Mouse (Mus musculus): ENCODE results near the gene Agmo. TPM values are rescaled to one million over a fixed set of nuclear protein-coding genes. Genes with fewer than 3 reads are reported as not detected.
A peak's percentile ranks its signal among the peaks of the same experiment; 100 is the strongest.

Agmo gene
- polyA plus RNA-seq, 1 experiment from 2014 or later: 0.42 TPM

- no peaks in the 10 kb centered on the region for H3K36me3 ChIP-seq
- no peak overlapping the region for H3K27ac ChIP-seq
- H3K4me1 ChIP-seq (replicated peaks): no peaks in the 10 kb centered on the region
- H3K27me3 ChIP-seq (ENCODE audit: insufficient read depth, poor library complexity, severe bottlenecking): no peaks in the 10 kb centered on the region
- WGBS: 73% methylated on average over 1 of the region's 1 CpGs
- H3K4me3 ChIP-seq: no peak overlapping the region
- H3K9me3 ChIP-seq: no peaks in the 10 kb centered on the region
- no peak for DNase-seq (ENCODE audit: low spot score)
Measured at GRCm38 (mm10) chr12:37306956-37307466, 65.6 kb downstream of the Agmo start.

GRCm38 (mm10) chr12:37310786-37311185, 69.3 kb downstream of the Agmo start:
- no peaks in the 10 kb centered on the region for H3K4me1 ChIP-seq (replicated peaks)
- H3K27ac ChIP-seq: no peak overlapping the region
- H3K9me3 ChIP-seq: no peaks in the 10 kb centered on the region
- no peak overlapping the region for H3K4me3 ChIP-seq
- H3K27me3 ChIP-seq (ENCODE audit: insufficient read depth, poor library complexity, severe bottlenecking): no peaks in the 10 kb centered on the region
- H3K36me3 ChIP-seq: no peaks in the 10 kb centered on the region
- peak; percentile 22 for DNase-seq (ENCODE audit: low spot score)
- 75% methylated on average over 1 of the region's 1 CpGs for whole genome bisulfite sequencing

GRCm38 (mm10) chr12:37322860-37323259, 81.4 kb downstream of the Agmo start:
- no peaks in the 10 kb centered on the region for H3K36me3 ChIP-seq
- H3K27ac ChIP-seq: no peak overlapping the region
- H3K9me3 ChIP-seq: no peaks in the 10 kb centered on the region
- H3K4me1 ChIP-seq (replicated peaks): no peaks in the 10 kb centered on the region
- no peaks in the 10 kb centered on the region for H3K27me3 ChIP-seq (ENCODE audit: insufficient read depth, poor library complexity, severe bottlenecking)
- WGBS: 64% methylated on average over 3 of the region's 3 CpGs
- no peak overlapping the region for H3K4me3 ChIP-seq
- DNase-seq (ENCODE audit: low spot score): no peak

- 56% methylated on average over 5 of the region's 5 CpGs for WGBS
- DNase-seq (ENCODE audit: low spot score): no peak
- Histone ChIP-seq H3K27me3 (ENCODE audit: insufficient read depth, poor library complexity, severe bottlenecking) (no peaks in the 10 kb centered on the region), H3K4me3 (no peak overlapping the region), H3K4me1 (replicated peaks) (no peaks in the 10 kb centered on the region), H3K36me3 (no peaks in the 10 kb centered on the region), H3K9me3 (no peaks in the 10 kb centered on the region), H3K27ac (no peak overlapping the region)
Measured at GRCm38 (mm10) chr12:37334987-37335386, 93.5 kb downstream of the Agmo start.

GRCm38 (mm10) chr12:37344225-37344624, 102.8 kb downstream of the Agmo start:
- Histone ChIP-seq H3K9me3 (no peaks in the 10 kb centered on the region), H3K27me3 (ENCODE audit: insufficient read depth, poor library complexity, severe bottlenecking) (no peaks in the 10 kb centered on the region), H3K27ac (no peak overlapping the region), H3K4me3 (no peak overlapping the region), H3K4me1 (replicated peaks) (no peaks in the 10 kb centered on the region), H3K36me3 (no peaks in the 10 kb centered on the region)
- no peak for DNase-seq (ENCODE audit: low spot score)
- 88% methylated on average over 5 of the region's 5 CpGs for WGBS

- no peak for DNase-seq (ENCODE audit: low spot score)
- no peak overlapping the region for H3K4me3 ChIP-seq
- H3K27ac ChIP-seq: no peak overlapping the region
- no peaks in the 10 kb centered on the region for H3K36me3 ChIP-seq
- H3K27me3 ChIP-seq (ENCODE audit: insufficient read depth, poor library complexity, severe bottlenecking): no peaks in the 10 kb centered on the region
- no peaks in the 10 kb centered on the region for H3K4me1 ChIP-seq (replicated peaks)
- 62% methylated on average over 5 of the region's 5 CpGs for WGBS
- H3K9me3 ChIP-seq: no peaks in the 10 kb centered on the region
Measured at GRCm38 (mm10) chr12:37345696-37346095, 104.3 kb downstream of the Agmo start.

GRCm38 (mm10) chr12:37392316-37392715, 150.9 kb downstream of the Agmo start:
- H3K4me3 ChIP-seq: no peak overlapping the region
- no peaks in the 10 kb centered on the region for H3K4me1 ChIP-seq (replicated peaks)
- H3K9me3 ChIP-seq: no peaks in the 10 kb centered on the region
- no peaks in the 10 kb centered on the region for H3K27me3 ChIP-seq (ENCODE audit: insufficient read depth, poor library complexity, severe bottlenecking)
- no peak for DNase-seq (ENCODE audit: low spot score)
- no peak overlapping the region for H3K27ac ChIP-seq
- 89% methylated on average over 3 of the region's 3 CpGs for WGBS
- no peaks in the 10 kb centered on the region for H3K36me3 ChIP-seq

- no peak overlapping the region for H3K4me3 ChIP-seq
- H3K36me3 ChIP-seq: no peaks in the 10 kb centered on the region
- H3K27me3 ChIP-seq (ENCODE audit: insufficient read depth, poor library complexity, severe bottlenecking): no peaks in the 10 kb centered on the region
- H3K9me3 ChIP-seq: no peaks in the 10 kb centered on the region
- 94% methylated on average over 6 of the region's 6 CpGs for WGBS
- DNase-seq (ENCODE audit: low spot score): no peak
- no peaks in the 10 kb centered on the region for H3K4me1 ChIP-seq (replicated peaks)
- no peak overlapping the region for H3K27ac ChIP-seq
Measured at GRCm38 (mm10) chr12:37402541-37402940, 161.1 kb downstream of the Agmo start.

GRCm38 (mm10) chr12:37426350-37426749, 184.9 kb downstream of the Agmo start:
- no peak overlapping the region for H3K4me3 ChIP-seq
- 92% methylated on average over 5 of the region's 5 CpGs for WGBS
- H3K27me3 ChIP-seq (ENCODE audit: insufficient read depth, poor library complexity, severe bottlenecking): no peaks in the 10 kb centered on the region
- no peaks in the 10 kb centered on the region for H3K9me3 ChIP-seq
- H3K4me1 ChIP-seq (replicated peaks): no peaks in the 10 kb centered on the region
- H3K27ac ChIP-seq: no peak overlapping the region
- H3K36me3 ChIP-seq: no peaks in the 10 kb centered on the region
- no peak for DNase-seq (ENCODE audit: low spot score)

- no peaks in the 10 kb centered on the region for H3K4me1 ChIP-seq (replicated peaks)
- H3K36me3 ChIP-seq: no peaks in the 10 kb centered on the region
- H3K9me3 ChIP-seq: no peaks in the 10 kb centered on the region
- no peaks in the 10 kb centered on the region for H3K27me3 ChIP-seq (ENCODE audit: insufficient read depth, poor library complexity, severe bottlenecking)
- H3K4me3 ChIP-seq: no peak overlapping the region
- no peak for DNase-seq (ENCODE audit: low spot score)
- H3K27ac ChIP-seq: no peak overlapping the region
- 64% methylated on average over 5 of the region's 5 CpGs for WGBS
Measured at GRCm38 (mm10) chr12:37426750-37427149, 185.3 kb downstream of the Agmo start.

GRCm38 (mm10) chr12:37434466-37434865, 193.0 kb downstream of the Agmo start:
- Histone ChIP-seq H3K36me3 (no peaks in the 10 kb centered on the region), H3K27ac (no peak overlapping the region), H3K4me3 (no peak overlapping the region), H3K27me3 (ENCODE audit: insufficient read depth, poor library complexity, severe bottlenecking) (no peaks in the 10 kb centered on the region), H3K9me3 (no peaks in the 10 kb centered on the region), H3K4me1 (replicated peaks) (no peaks in the 10 kb centered on the region)
- no peak for DNase-seq (ENCODE audit: low spot score)
- WGBS: 92% methylated on average over 1 of the region's 1 CpGs

GRCm38 (mm10) chr12:37442486-37443013, 201.1 kb downstream of the Agmo start:
- no peaks in the 10 kb centered on the region for H3K4me1 ChIP-seq (replicated peaks)
- DNase-seq (ENCODE audit: low spot score): no peak
- no peaks in the 10 kb centered on the region for H3K27me3 ChIP-seq (ENCODE audit: insufficient read depth, poor library complexity, severe bottlenecking)
- no peaks in the 10 kb centered on the region for H3K36me3 ChIP-seq
- no peak overlapping the region for H3K4me3 ChIP-seq
- 81% methylated on average over 3 of the region's 3 CpGs for WGBS
- H3K27ac ChIP-seq: no peak overlapping the region
- no peaks in the 10 kb centered on the region for H3K9me3 ChIP-seq

GRCm38 (mm10) chr12:37445255-37445654, 203.8 kb downstream of the Agmo start:
- Histone ChIP-seq H3K9me3 (no peaks in the 10 kb centered on the region), H3K4me3 (no peak overlapping the region), H3K27ac (no peak overlapping the region), H3K27me3 (ENCODE audit: insufficient read depth, poor library complexity, severe bottlenecking) (no peaks in the 10 kb centered on the region), H3K4me1 (replicated peaks) (no peaks in the 10 kb centered on the region), H3K36me3 (no peaks in the 10 kb centered on the region)
- no peak for DNase-seq (ENCODE audit: low spot score)
- WGBS: 86% methylated on average over 9 of the region's 9 CpGs

- Histone ChIP-seq H3K9me3 (no peaks in the 10 kb centered on the region), H3K4me3 (no peak overlapping the region), H3K36me3 (no peaks in the 10 kb centered on the region), H3K27me3 (ENCODE audit: insufficient read depth, poor library complexity, severe bottlenecking) (no peaks in the 10 kb centered on the region), H3K27ac (no peak overlapping the region), H3K4me1 (replicated peaks) (no peaks in the 10 kb centered on the region)
- DNase-seq (ENCODE audit: low spot score): no peak
- 72% methylated on average over 2 of the region's 2 CpGs for WGBS
Measured at GRCm38 (mm10) chr12:37449597-37449996, 208.2 kb downstream of the Agmo start.

Measured in hindbrain, embryonic 10.5 days (tissue).